Mouse (Mus musculus) lung, adult 2 months (tissue): ENCODE data around the gene Gm45837.

Source experiments
- CTCF ChIP-seq: fragments of 200-500 bp; IDR thresholded peaks from 2 replicates; pipeline ENCODE4 v1.5.1; 2011; ENCODE audit warnings: mild to moderate bottlenecking, low read length, control low read depth; ENCODE audit not compliant: insufficient read depth
- POLR2A ChIP-seq: fragments of 200-500 bp; IDR thresholded peaks from 2 replicates; pipeline ENCODE4 v1.6.1; 2011; ENCODE audit warnings: low read depth, mild to moderate bottlenecking, control low read depth, low read length, borderline replicate concordance; ENCODE audit errors: extremely low read depth

DNA sequence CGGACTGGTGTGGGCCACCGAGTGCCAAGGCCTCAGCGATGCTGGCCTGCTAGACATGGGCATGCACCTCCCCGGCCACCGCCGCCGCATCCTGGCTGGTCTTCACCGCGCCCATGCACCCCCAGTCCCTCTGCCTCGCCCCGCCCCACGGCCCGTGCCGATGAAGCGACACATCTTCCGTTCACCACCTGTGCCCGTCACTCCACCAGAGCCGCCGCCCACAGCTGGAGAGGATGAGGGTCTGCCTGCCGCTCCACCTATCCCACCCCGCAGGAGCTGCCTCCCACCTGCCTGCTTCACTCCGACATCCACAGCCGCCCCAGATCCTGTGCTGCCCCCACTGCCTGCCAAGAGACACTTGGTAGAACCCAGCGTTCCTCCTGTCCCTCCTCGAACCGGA lies 37.6 kb upstream of the Gm45837 start:
- no peak for TF ChIP-seq POLR2A
- no peak for TF ChIP-seq CTCF
